Mouse (Mus musculus) E14TG2a.4 (cell line): ENCODE data around the gene Gm21885.

Experiments
- CTCF ChIP-seq: conservative IDR thresholded peaks from 2 replicates; pipeline ENCODE4 v1.5.1; 2014; ENCODE audit warnings: low read length
- NANOG ChIP-seq: IDR thresholded peaks from 2 replicates; pipeline ENCODE4 v1.6.1; 2014; ENCODE audit warnings: borderline replicate concordance, low read length, mixed read lengths

GRCm38 (mm10) chr11:94330211-94330610 lies 48.5 kb downstream of the Gm21885 start:
- TF ChIP-seq CTCF (no peak), NANOG (no peak)
